Mouse (Mus musculus) limb, embryonic 11.5 days (tissue): ENCODE data around the gene Heatr3. TPM values are rescaled to one million over a fixed set of nuclear protein-coding genes. Genes with fewer than 3 reads are reported as not detected.

ENCODE experiments used
- ATAC-seq: fragments of 200-750 bp; cut with Nextera tagmentation; 2 replicates; pipeline ENCODE4 v1.8.0; 2017; ENCODE audit warnings: low read depth; ENCODE audit not compliant: insufficient number of reproducible peaks, low FRiP score, low TSS enrichment
- DNase-seq: peaks from one replicate; pipeline ENCODE4 v3.0.0-alpha.2; 2015; ENCODE audit warnings: low spot score
- H3K27ac ChIP-seq: fragments of 300-500 bp; sonication (generic); replicated peaks from 2 replicates; pipeline ENCODE4 v1.5.1; 2014; ENCODE audit warnings: low read depth, mild to moderate bottlenecking, low read length
- H3K27me3 ChIP-seq: fragments of 300-500 bp; sonication (generic); 2 replicates; pipeline ENCODE4 v1.6.1; 2014; ENCODE audit warnings: mild to moderate bottlenecking, low read length, mixed read lengths; ENCODE audit not compliant: control insufficient read depth, insufficient read depth
- H3K36me3 ChIP-seq: fragments of 300-500 bp; sonication (generic); 2 replicates; pipeline ENCODE4 v1.6.1; 2014; ENCODE audit warnings: mild to moderate bottlenecking, low read length, moderate library complexity, mixed read lengths; ENCODE audit not compliant: control insufficient read depth, insufficient read depth
- H3K4me1 ChIP-seq: fragments of 300-500 bp; sonication (generic); 2 replicates; pipeline ENCODE4 v1.6.1; 2014; ENCODE audit warnings: low read length, mixed read lengths; ENCODE audit not compliant: control insufficient read depth, insufficient read depth
- H3K4me2 ChIP-seq: fragments of 300-500 bp; sonication (generic); 2 replicates; pipeline ENCODE4 v1.6.1; 2014; ENCODE audit warnings: low read depth, mild to moderate bottlenecking, moderate library complexity; ENCODE audit not compliant: severe bottlenecking
- H3K4me3 ChIP-seq: fragments of 300-500 bp; sonication (generic); 2 replicates; pipeline ENCODE4 v1.5.1; 2014; ENCODE audit warnings: low read depth, low read length
- H3K9ac ChIP-seq: fragments of 300-500 bp; sonication (generic); 2 replicates; pipeline ENCODE4 v1.6.1; 2014; ENCODE audit warnings: mild to moderate bottlenecking, low read length
- H3K9me3 ChIP-seq: fragments of 300-500 bp; sonication (generic); 2 replicates; pipeline ENCODE4 v1.6.1; 2016; ENCODE audit warnings: low read length; ENCODE audit not compliant: control insufficient read depth
- WGBS: fragments of 180-500 bp; shearing (Covaris S2); extraction: QIAGEN DNeasy Blood & Tissue Kit; methylation state at CpG from one replicate; pipeline ENCODE4 v1.1.7; 2014; 5-methylcytosine and 5-hydroxymethylcytosine counted together
- polyA plus RNA-seq: library from polyadenylated mRNA; unstranded; fragments of >200 nt; fragmentation: Nextera tagmentation; extraction: Ambion mirVana; gene quantifications from 2 replicates; pipeline ENCODE4 v1.2.1, GENCODE M21; 2014

Heatr3 gene
- polyA plus RNA-seq, 1 experiment from 2014 or later, result 51.8 TPM

DNA sequence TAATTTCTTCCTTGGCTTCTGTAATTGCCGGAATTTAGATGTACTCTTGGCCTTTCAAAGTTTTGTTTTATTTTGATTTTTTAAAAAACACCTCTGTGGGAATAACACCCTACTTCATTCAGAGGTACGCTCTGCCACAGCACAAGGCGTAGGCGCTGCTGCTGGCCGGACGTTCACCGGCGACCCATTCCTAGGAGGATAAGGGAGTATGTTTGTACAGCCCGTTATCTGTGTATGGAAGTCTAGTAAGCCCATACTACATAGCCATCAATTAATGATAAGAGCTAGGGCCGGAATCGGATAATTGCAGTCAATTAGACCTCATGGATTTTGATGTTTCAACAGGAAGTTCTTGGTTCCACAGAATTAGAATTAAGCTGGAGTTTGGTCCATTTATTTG lies 18.6 kb upstream of the Heatr3 start:
- Histone ChIP-seq H3K4me1 (no peaks in the 10 kb centered on the region), H3K4me3 (peak overlapping the region; percentile 90), H3K9me3 (no peaks in the 10 kb centered on the region), H3K27ac (peak overlapping the region; percentile 52; the same call in 1 of the 2 replicates), H3K9ac (peak overlapping the region; percentile 89), H3K27me3 (no peaks in the 10 kb centered on the region), H3K36me3 (peaks cover 8% of the 10 kb centered on the region; the same call in 1 of the 2 replicates), H3K4me2 (peak overlapping the region; percentile 45)
- no peak for DNase-seq
- under 1% methylated on average over 11 of the region's 11 CpGs for whole genome bisulfite sequencing
- no peak for ATAC-seq

DNA sequence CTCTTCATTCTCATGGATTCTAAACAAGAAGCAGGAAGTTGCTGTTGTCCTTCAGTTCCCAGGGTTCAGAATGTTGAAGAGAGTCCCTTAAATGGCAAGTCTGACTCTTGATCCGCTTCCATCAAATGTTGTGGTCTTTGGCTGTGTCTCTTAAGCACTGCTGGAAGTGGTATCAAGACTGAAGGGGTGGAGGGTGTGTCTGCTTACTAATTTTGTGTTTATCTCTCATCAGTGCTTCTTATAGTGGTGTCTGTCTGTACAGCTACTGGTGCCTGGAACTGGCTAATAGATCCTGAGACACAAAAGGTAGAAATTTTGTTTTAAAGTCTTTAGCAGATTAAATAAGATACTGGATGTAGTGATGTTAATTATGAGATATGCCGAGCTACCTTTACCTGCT lies 12.8 kb upstream of the Heatr3 start:
- H3K27ac ChIP-seq, result no peak overlapping the region

DNA sequence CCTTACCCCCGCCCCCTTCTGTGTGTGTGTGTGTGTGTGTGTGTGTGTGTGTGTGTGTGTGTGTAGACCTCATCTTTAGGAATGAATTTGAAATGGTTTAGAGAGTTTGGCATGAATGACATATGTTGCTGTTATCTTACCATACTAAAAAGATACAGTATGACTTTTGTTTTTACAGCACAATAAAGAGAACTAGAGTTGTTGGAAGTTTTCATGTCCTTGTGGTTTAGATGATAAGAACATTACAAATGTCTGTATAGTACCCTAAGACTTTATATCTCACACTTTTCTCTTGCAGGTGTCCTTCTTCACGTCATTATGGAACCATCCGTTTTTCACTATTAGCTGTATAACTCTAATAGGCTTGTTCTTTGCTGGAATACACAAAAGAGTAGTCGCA lies 8.3 kb upstream of the Heatr3 start:
- ATAC-seq, result no peak

More for the DNA sequence above, 12.8 kb upstream of the Heatr3 start:
- Histone ChIP-seq H3K4me3 (no peak overlapping the region), H3K4me2 (no peak overlapping the region), H3K27me3 (no peaks in the 10 kb centered on the region), H3K36me3 (peaks cover 9% of the 10 kb centered on the region; the same call in 1 of the 2 replicates), H3K9me3 (no peaks in the 10 kb centered on the region), H3K4me1 (no peaks in the 10 kb centered on the region), H3K9ac (no peak overlapping the region)
- WGBS, result 90% methylated on average over 2 of the region's 2 CpGs
- no peak for ATAC-seq
- DNase-seq, result no peak

DNA sequence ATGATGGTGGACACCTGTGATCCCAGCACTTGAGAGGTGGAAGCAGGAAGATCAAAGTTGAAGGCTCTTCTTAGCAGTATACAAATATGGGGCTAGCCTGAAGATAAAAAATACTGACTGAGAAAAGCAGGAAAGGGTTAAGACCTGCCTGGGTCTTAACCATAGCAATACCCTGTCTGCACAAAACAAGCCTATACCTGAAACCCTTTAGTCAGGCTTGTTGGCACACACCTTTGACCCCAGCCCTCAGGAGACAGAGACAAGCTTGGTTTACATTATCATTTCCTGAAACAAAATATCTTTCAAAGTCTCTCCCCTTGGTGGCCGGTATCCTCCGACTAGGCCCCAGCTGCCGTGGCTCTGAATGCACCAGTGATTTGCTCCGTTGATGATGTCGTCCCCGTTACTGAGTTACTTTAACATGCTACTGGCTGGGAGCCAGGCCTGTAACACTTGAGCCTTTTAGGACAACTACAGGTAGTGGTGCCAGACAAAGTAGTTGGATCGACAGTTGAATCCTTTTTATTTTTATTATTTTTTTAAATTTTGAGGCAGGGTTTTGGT lies 6.8 kb upstream of the Heatr3 start:
- Histone ChIP-seq H3K36me3 (peaks cover 8% of the 10 kb centered on the region; the same call in 1 of the 2 replicates), H3K4me1 (no peaks in the 10 kb centered on the region), H3K27ac (no peak overlapping the region), H3K27me3 (no peaks in the 10 kb centered on the region), H3K9me3 (no peaks in the 10 kb centered on the region), H3K4me3 (no peak overlapping the region), H3K4me2 (no peak overlapping the region), H3K9ac (no peak overlapping the region)
- DNase-seq (no peak), ATAC-seq (no peak)
- 84% methylated on average over 7 of the region's 7 CpGs for WGBS

More for the DNA sequence above, 8.3 kb upstream of the Heatr3 start:
- no peak overlapping the region for H3K9ac ChIP-seq
- no peaks in the 10 kb centered on the region for H3K4me1 ChIP-seq
- H3K27ac ChIP-seq, result no peak overlapping the region
- WGBS, result 94% methylated on average over 4 of the region's 4 CpGs
- DNase-seq, result no peak
- H3K4me2 ChIP-seq, result no peak overlapping the region
- H3K4me3 ChIP-seq, result no peak overlapping the region
- peaks cover 5% of the 10 kb centered on the region; the same call in 1 of the 2 replicates for H3K36me3 ChIP-seq
- no peaks in the 10 kb centered on the region for H3K9me3 ChIP-seq
- no peaks in the 10 kb centered on the region for H3K27me3 ChIP-seq

DNA sequence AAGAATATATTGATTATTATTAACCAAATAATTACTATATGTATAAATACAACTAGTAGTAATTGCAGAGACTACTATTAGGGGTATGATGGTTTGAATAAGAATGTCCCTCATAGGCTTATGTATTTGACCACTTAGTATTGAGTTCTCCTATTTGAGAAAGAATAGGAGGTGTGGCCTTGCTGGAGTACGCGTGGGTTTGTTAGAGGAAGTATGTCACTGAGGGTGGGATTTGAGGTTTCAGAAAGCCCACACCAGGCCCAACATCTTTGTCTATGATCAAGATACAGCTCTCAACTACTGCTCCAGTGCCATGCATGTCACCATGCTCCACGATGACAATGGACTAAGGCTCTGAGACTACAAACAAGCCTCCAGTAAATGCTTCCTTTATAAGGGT lies 1.6 kb downstream of the Heatr3 start:
- Histone ChIP-seq H3K4me2 (no peak overlapping the region), H3K4me1 (peaks cover 6% of the 10 kb centered on the region; the same call in 1 of the 2 replicates), H3K36me3 (peaks cover 6% of the 10 kb centered on the region; the same call in 1 of the 2 replicates), H3K9ac (no peak overlapping the region), H3K9me3 (no peaks in the 10 kb centered on the region), H3K4me3 (no peak overlapping the region), H3K27me3 (no peaks in the 10 kb centered on the region), H3K27ac (no peak overlapping the region)
- ATAC-seq, result no peak
- no peak for DNase-seq
- 93% methylated on average over 3 of the region's 3 CpGs for WGBS

DNA sequence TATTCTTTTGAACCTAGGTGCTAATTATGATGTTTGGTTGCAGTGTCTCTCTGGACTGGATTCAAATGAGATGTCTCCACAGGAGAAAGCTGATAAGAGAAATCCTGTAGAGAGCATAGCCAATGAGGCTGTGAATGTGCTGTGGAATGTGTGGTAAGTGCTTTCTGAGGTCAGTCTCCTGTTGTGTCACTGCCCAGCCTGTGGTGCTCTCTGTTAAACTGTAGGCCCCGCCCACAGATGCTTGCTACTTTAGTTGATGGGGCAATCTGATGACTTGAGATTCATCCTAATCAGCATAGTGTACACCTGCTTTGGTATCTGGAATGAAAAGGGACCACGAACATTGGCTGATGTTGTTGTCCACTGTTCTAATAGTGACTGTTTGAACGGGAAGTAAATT lies 4.0 kb downstream of the Heatr3 start:
- Histone ChIP-seq H3K36me3 (peaks cover 4% of the 10 kb centered on the region; the same call in 1 of the 2 replicates), H3K27ac (no peak overlapping the region), H3K9ac (no peak overlapping the region), H3K27me3 (no peaks in the 10 kb centered on the region), H3K4me2 (no peak overlapping the region), H3K4me1 (peaks cover 6% of the 10 kb centered on the region; the same call in 1 of the 2 replicates), H3K4me3 (no peak overlapping the region), H3K9me3 (no peaks in the 10 kb centered on the region)
- DNase-seq, result no peak
- ATAC-seq, result no peak
- 91% methylated on average over 3 of the region's 3 CpGs for WGBS

DNA sequence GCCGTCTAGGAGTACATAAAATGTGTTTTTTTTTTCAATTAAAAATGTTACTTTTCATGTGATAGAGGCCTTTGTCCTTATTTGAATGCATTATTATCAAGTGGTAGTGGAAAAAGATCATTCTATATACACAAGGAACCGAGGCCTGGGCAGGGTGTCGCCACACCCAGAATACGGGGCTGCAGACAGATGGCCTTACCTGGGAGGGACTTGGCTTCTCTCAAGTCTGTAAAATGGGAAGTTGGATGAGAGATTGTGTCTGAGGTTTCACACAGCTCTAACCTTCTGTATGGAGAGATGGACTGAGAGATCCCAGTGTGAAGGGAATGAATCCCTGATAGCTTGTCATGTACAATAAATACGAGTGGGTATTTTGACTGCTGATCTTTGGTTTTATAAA lies 6.4 kb downstream of the Heatr3 start:
- DNase-seq (no peak), ATAC-seq (no peak)
- H3K4me3 ChIP-seq, result no peak overlapping the region
- H3K27me3 ChIP-seq, result no peaks in the 10 kb centered on the region
- no peak overlapping the region for H3K9ac ChIP-seq
- H3K4me2 ChIP-seq, result no peak overlapping the region
- 90% methylated on average over 5 of the region's 5 CpGs for WGBS
- H3K9me3 ChIP-seq, result no peaks in the 10 kb centered on the region
- peaks cover 11% of the 10 kb centered on the region for H3K36me3 ChIP-seq
- H3K27ac ChIP-seq, result no peak overlapping the region
- no peaks in the 10 kb centered on the region for H3K4me1 ChIP-seq

DNA sequence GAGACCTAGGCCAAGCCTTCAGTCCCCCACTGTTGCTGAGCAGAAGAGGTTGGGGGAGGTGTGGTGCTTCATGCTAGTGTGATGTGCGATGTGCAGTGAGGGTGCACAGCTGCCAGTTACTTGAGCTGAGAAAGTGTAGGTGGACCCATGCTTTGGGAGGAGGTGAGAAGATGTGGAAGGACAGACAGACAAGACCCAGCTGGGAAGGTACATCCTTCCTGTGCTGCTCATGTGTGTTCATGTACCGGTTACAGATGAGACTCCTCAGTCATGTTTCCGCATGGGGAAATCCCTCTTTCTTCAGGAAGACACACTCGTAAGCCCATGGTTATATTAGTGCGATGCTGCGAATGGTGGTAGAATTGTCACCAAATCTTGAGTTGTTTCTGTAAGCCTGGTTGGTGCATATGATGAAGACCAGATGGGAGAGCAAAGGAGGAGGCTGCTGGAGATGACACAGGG lies 13.3 kb downstream of the Heatr3 start:
- Histone ChIP-seq H3K27ac (no peak overlapping the region), H3K9ac (no peak overlapping the region), H3K4me3 (no peak overlapping the region), H3K36me3 (peaks cover 9% of the 10 kb centered on the region), H3K4me2 (no peak overlapping the region), H3K4me1 (no peaks in the 10 kb centered on the region), H3K27me3 (no peaks in the 10 kb centered on the region), H3K9me3 (no peaks in the 10 kb centered on the region)
- WGBS, result 98% methylated on average over 6 of the region's 6 CpGs
- ATAC-seq (no peak), DNase-seq (no peak)
